Mouse (Mus musculus) cerebral cortex, adult 2 months (tissue): ENCODE measurements around the gene Bcl11a.

Experiments used
- WGBS: fragments of 180-500 bp; shearing (Covaris S2); methylation state at CpG from one replicate; pipeline ENCODE4 v1.1.7; 2018; 5-methylcytosine and 5-hydroxymethylcytosine counted together

The Bcl11a gene

DNA sequence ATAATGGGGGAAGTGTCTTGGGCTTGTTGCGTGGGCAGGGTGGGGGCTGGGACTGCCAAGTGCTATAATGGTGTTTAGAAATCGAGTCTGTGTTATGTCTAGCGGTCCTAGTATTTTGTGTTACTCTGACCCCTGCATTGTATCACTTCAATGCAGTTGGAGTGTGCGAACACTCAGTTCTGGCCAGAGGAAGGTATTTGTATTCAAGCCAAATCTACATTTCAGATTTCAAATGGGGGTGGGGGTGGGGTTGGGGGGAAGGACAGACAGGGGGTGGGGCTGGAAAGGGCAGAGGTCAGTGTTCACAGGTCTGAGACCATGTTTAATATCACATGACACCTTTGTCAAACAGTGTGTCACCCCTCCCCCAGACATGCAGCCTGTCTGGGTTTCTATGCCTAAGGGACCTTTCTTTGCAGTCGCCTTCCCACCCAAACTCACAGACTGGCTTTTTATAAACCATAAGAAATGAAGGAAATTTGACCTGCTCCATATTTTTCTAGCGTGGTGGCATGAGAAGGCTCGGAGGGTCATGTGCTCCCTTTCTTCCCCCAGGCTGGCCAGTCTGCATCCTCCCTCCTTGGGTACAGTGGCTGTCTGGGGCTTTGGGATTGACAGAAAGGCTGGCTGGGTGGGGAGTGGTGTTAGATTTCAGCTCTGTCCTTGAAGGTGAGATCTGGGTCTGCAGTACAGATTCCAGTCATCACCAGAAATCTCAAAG lies 124.9 kb downstream of the Bcl11a start:
- 52% methylated on average over 7 of the region's 7 CpGs for WGBS

DNA sequence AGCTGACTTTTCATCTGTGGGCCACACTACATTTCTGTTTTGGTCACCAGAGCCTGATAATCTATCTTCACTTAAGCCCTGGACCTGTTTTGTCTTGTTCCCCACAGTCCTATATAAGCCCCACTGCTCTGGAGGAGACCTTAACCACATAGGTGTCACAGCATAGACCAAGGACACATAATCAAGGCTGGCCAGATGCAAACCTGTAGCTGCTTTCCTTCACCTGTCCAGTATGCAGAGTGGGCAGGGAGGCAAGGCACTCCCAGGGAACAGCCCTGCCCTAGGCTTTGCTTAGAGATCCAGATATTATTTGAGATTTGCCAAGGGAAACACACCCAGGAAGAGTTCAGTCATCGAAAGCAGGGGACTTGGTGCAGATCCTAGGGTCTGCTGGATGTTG lies 125.6 kb downstream of the Bcl11a start:
- WGBS = 98% methylated on average over 1 of the region's 1 CpGs

- 73% methylated on average over 6 of the region's 6 CpGs for WGBS
These were observed 131.1 kb downstream of the Bcl11a start for GRCm38 (mm10) chr11:24208951-24209351.

GRCm38 (mm10) chr11:24214509-24215134 lies 136.8 kb downstream of the Bcl11a start:
- WGBS = 75% methylated on average over 3 of the region's 3 CpGs

- WGBS = 94% methylated on average over 6 of the region's 6 CpGs
These were observed 140.0 kb downstream of the Bcl11a start for GRCm38 (mm10) chr11:24217741-24218333.

GRCm38 (mm10) chr11:24221601-24222307 lies 143.9 kb downstream of the Bcl11a start:
- 84% methylated on average over 4 of the region's 4 CpGs for WGBS
